Mouse (Mus musculus): Measurements from ENCODE around the gene Mto1. TPM values are rescaled to one million over a fixed set of nuclear protein-coding genes. Genes with fewer than 3 reads are reported as not detected.
A peak's percentile ranks its signal among the peaks of the same experiment; 100 is the strongest.

Gene Mto1
- polyA plus RNA-seq, 1 experiment from 2014 or later = 26.8 TPM

DNA sequence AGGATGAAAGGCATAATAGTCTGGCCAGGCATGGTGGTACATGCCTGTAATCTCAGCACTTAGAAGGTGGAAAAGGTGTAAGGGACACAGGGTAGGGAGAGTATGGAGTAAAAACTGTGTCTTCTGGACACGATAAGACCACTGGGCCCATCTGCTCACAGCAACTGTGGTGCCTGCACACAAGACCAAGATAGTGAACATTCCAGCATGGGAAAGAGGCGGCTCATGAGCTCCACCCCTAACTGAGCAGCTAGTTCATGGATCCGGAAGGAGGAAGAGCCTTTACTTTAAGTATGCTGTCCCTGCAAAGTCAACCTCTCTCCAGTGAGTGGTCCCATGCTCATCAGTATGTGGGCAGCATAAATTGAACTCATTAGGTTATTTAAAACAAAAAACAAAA is 56.7 kb downstream of the Mto1 start:
- no peaks in the 10 kb centered on the region for H3K36me3 ChIP-seq (ENCODE audit: control insufficient read depth, insufficient read depth, low read length)
- no peaks in the 10 kb centered on the region for H3K9me3 ChIP-seq (ENCODE audit: control insufficient read depth, low read length)
- no peak for ATAC-seq (replicated peaks; ENCODE audit: low FRiP score, low TSS enrichment, low read depth)
- DNase-seq (ENCODE audit: low spot score) = no peak
- no peak overlapping the region for H3K27ac ChIP-seq (ENCODE audit: low read depth)
- WGBS = 79% methylated on average over 3 of the region's 3 CpGs
- no peak overlapping the region for H3K4me2 ChIP-seq (ENCODE audit: low read length)
- H3K4me3 ChIP-seq (ENCODE audit: low read depth, low read length) = no peak overlapping the region
- no peaks in the 10 kb centered on the region for H3K27me3 ChIP-seq (replicated peaks; ENCODE audit: control insufficient read depth, insufficient read depth, low read length)
- H3K9ac ChIP-seq (ENCODE audit: low read length) = no peak overlapping the region
- 0 out of 2 replicates have a peak, but pooled peaks cover 9% of the 10 kb centered on the region for H3K4me1 ChIP-seq (replicated peaks; ENCODE audit: control insufficient read depth, insufficient read depth, low read length)

DNA sequence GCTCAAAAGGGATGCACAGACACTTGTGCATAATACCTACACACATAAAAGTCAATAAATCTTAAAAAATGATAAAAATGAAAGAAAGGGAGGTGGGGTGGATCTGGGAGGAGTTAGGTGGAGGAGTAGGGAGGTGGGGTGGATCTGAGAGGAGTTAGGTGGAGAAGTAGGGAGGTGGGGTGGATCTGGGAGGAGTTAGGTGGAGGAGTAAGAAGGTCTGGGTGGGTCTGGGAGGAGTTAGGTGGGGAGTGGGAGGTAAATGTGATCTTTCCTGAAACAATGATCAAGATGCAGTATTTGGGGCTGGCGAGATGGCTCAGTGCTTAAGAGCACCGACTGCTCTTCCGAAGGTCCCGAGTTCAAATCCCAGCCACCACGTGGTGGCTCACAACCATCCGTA is 57.2 kb downstream of the Mto1 start:
- no peak for ATAC-seq (replicated peaks; ENCODE audit: low FRiP score, low TSS enrichment, low read depth)
- Histone ChIP-seq H3K9ac (ENCODE audit: low read length) (no peak overlapping the region), H3K9me3 (ENCODE audit: control insufficient read depth, low read length) (no peaks in the 10 kb centered on the region), H3K36me3 (ENCODE audit: control insufficient read depth, insufficient read depth, low read length) (no peaks in the 10 kb centered on the region), H3K4me2 (ENCODE audit: low read length) (no peak overlapping the region), H3K4me1 (replicated peaks; ENCODE audit: control insufficient read depth, insufficient read depth, low read length) (0 out of 2 replicates have a peak, but pooled peaks cover 9% of the 10 kb centered on the region), H3K27ac (ENCODE audit: low read depth) (no peak overlapping the region), H3K27me3 (replicated peaks; ENCODE audit: control insufficient read depth, insufficient read depth, low read length) (no peaks in the 10 kb centered on the region), H3K4me3 (ENCODE audit: low read depth, low read length) (no peak overlapping the region)
- DNase-seq (ENCODE audit: low spot score) = no peak
- 90% methylated on average over 6 of the region's 6 CpGs for WGBS

DNA sequence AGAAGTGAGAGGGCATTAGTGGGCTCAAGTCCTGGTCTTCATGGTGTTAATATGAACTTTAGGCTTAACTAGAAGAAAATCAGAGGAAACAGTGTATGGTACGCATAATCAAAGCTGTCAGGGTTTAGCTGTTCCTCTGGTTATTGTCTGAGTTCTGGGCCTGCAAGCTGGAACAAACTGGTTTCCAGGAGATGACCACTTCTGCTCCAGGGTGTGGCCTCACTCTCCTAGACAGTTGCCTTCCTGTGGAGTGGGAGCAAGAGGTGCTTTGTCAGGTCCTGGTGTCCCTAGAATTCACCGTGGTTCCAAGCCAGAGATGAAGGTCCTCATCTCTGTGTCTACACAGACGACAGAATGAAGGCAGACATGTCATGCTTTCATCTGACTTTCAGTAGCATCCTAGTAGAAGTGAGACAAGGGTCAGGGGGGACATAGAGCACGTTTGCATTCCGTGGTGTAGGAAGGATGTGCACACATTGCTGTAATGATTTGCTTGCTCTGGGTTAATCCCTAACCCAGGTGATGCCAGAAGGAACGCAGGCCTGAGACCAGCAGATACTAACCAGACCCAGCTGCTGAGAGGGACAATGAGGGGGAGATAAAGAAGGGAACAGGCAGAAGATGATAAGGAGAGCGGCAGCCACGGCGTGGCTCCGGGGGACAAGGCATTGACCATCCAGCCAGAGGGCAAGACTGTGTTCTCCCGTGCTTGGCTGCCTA is 58.2 kb downstream of the Mto1 start:
- ATAC-seq (replicated peaks; ENCODE audit: low FRiP score, low TSS enrichment, low read depth) (peak; percentile 56; the same call in 1 of the 2 replicates), DNase-seq (ENCODE audit: low spot score) (no peak)
- H3K27me3 ChIP-seq (replicated peaks; ENCODE audit: control insufficient read depth, insufficient read depth, low read length) = no peaks in the 10 kb centered on the region
- H3K4me2 ChIP-seq (ENCODE audit: low read length) = no peak overlapping the region
- 0 out of 2 replicates have a peak, but pooled peaks cover 9% of the 10 kb centered on the region for H3K4me1 ChIP-seq (replicated peaks; ENCODE audit: control insufficient read depth, insufficient read depth, low read length)
- H3K36me3 ChIP-seq (ENCODE audit: control insufficient read depth, insufficient read depth, low read length) = no peaks in the 10 kb centered on the region
- 27% methylated on average over 11 of the region's 11 CpGs for WGBS
- H3K9me3 ChIP-seq (ENCODE audit: control insufficient read depth, low read length) = no peaks in the 10 kb centered on the region
- H3K4me3 ChIP-seq (ENCODE audit: low read depth, low read length) = no peak overlapping the region
- H3K9ac ChIP-seq (ENCODE audit: low read length) = no peak overlapping the region
- H3K27ac ChIP-seq (ENCODE audit: low read depth) = no peak overlapping the region

DNA sequence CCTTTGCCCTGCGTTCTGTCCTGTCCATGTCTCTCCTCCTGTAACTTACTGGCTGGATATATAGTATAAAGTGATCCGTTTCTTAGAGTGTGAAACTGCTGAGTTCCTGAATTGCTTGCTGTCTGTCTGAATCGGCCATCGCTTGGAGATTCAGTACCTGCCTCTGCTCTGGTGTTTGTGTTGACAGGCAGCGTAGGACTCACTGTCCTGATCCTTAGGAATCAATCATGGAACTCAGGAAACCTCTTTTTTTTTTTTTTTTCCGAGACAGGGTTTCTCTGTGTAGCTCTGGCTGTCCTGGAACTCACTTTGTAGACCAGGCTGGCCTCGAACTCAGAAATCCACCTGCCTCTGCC is 58.7 kb downstream of the Mto1 start:
- ATAC-seq (replicated peaks; ENCODE audit: low FRiP score, low TSS enrichment, low read depth) (no peak), DNase-seq (ENCODE audit: low spot score) (no peak)
- WGBS = 60% methylated on average over 7 of the region's 7 CpGs
- no peak overlapping the region for H3K27ac ChIP-seq (ENCODE audit: low read depth)
- H3K4me3 ChIP-seq (ENCODE audit: low read depth, low read length) = no peak overlapping the region
- no peak overlapping the region for H3K9ac ChIP-seq (ENCODE audit: low read length)
- H3K4me1 ChIP-seq (replicated peaks; ENCODE audit: control insufficient read depth, insufficient read depth, low read length) = 0 out of 2 replicates have a peak, but pooled peaks cover 9% of the 10 kb centered on the region
- no peaks in the 10 kb centered on the region for H3K36me3 ChIP-seq (ENCODE audit: control insufficient read depth, insufficient read depth, low read length)
- H3K9me3 ChIP-seq (ENCODE audit: control insufficient read depth, low read length) = no peaks in the 10 kb centered on the region
- no peak overlapping the region for H3K4me2 ChIP-seq (ENCODE audit: low read length)
- H3K27me3 ChIP-seq (replicated peaks; ENCODE audit: control insufficient read depth, insufficient read depth, low read length) = no peaks in the 10 kb centered on the region

DNA sequence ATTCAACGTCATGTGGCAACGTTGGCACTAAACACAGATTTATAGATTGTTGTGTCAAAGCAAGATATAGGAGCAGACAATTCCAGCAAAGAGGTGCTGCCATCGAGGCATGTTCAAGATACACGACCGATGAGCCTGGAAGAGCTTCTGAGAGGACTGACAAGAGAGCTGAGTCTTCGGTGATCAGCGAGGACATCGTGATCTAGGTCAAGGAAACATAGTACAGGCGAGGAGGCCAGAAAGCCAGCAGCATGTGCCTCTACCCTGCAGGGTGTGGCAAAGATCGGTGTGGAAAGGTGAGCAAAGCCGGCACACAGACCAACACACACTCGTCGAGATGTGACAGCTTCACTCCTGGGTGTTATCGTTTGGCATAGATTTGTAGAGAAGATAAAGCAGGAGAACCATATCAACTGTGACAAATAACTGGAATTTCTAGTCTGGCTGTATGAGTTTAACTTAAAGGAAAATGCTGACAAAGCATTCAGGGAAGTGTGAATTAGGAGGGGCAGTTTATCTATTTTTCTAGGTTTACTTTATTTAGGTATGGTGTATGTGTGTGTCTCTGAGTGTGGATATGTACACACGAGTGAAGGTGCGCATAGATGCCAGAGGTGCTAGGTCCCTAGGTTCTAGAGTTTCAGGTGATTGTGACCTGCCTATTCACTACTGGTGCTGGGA is 60.2 kb downstream of the Mto1 start:
- H3K9me3 ChIP-seq (ENCODE audit: control insufficient read depth, low read length) = no peaks in the 10 kb centered on the region
- H3K27ac ChIP-seq (ENCODE audit: low read depth) = no peak overlapping the region
- H3K9ac ChIP-seq (ENCODE audit: low read length) = no peak overlapping the region
- no peak overlapping the region for H3K4me2 ChIP-seq (ENCODE audit: low read length)
- ATAC-seq (replicated peaks; ENCODE audit: low FRiP score, low TSS enrichment, low read depth) (no peak), DNase-seq (ENCODE audit: low spot score) (no peak)
- no peaks in the 10 kb centered on the region for H3K36me3 ChIP-seq (ENCODE audit: control insufficient read depth, insufficient read depth, low read length)
- WGBS = 80% methylated on average over 16 of the region's 16 CpGs
- no peaks in the 10 kb centered on the region for H3K27me3 ChIP-seq (replicated peaks; ENCODE audit: control insufficient read depth, insufficient read depth, low read length)
- H3K4me1 ChIP-seq (replicated peaks; ENCODE audit: control insufficient read depth, insufficient read depth, low read length) = 0 out of 2 replicates have a peak, but pooled peaks cover 4% of the 10 kb centered on the region
- no peak overlapping the region for H3K4me3 ChIP-seq (ENCODE audit: low read depth, low read length)

DNA sequence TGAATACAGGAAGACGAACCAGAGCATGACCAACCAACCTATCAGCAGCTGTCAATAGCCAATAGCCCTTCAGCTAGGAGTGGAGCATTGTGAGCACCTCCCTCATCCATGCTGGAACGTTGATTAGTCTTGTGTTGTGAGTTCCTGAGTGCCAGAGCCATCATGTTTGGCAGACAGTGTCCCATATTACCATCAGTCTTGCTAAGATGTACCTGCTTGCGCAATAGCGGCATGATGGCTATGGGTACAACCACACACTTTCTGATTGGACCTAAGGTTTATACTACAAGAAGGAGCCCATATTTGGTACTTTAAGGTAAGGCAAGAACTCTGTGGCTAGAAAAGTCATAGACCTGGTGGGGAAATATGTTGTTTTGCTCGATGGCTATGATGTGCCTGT is 63.7 kb downstream of the Mto1 start:
- Histone ChIP-seq H3K36me3 (ENCODE audit: control insufficient read depth, insufficient read depth, low read length) (no peaks in the 10 kb centered on the region), H3K9ac (ENCODE audit: low read length) (no peak overlapping the region), H3K27ac (ENCODE audit: low read depth) (no peak overlapping the region), H3K27me3 (replicated peaks; ENCODE audit: control insufficient read depth, insufficient read depth, low read length) (no peaks in the 10 kb centered on the region), H3K9me3 (ENCODE audit: control insufficient read depth, low read length) (no peaks in the 10 kb centered on the region), H3K4me3 (ENCODE audit: low read depth, low read length) (no peak overlapping the region), H3K4me2 (ENCODE audit: low read length) (no peak overlapping the region), H3K4me1 (replicated peaks; ENCODE audit: control insufficient read depth, insufficient read depth, low read length) (no peaks in the 10 kb centered on the region)
- no peak for DNase-seq (ENCODE audit: low spot score)
- WGBS = 88% methylated on average over 5 of the region's 5 CpGs
- no peak for ATAC-seq (replicated peaks; ENCODE audit: low FRiP score, low TSS enrichment, low read depth)

DNA sequence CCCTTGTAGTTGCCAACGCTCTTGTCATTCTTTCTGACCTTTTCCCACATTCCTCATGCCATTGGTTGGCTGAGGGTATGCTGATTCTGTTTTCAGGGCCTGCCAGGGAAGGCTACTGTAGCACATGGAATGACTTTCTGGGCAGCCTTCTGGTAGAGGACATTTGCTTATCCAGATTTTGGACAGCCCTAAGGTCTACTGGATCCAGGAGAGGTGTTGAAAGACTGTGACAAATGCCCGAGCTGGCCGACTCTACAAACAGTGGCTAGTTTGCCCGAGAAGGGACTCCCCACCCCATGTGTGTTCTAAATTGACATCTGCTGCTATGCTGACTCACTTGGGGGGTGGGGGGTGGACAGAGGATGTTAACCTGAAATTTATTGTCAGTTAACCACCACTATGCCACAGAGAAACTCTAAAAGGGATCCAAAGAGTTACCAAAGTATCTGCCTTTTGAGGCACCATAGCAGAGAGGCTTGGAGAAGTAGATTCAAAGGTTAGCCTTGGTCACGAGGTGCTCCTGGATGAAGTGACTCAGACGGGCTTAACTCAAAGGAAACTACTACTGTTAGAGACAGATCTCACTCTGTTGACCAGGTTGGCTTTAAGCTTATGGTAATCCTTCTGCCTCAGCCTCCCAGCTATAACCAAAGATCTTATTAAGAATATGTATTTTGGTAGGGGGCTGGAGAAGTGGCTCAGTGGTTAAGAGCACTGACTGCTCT is 65.9 kb downstream of the Mto1 start:
- no peaks in the 10 kb centered on the region for H3K4me1 ChIP-seq (replicated peaks; ENCODE audit: control insufficient read depth, insufficient read depth, low read length)
- no peak overlapping the region for H3K27ac ChIP-seq (ENCODE audit: low read depth)
- H3K4me2 ChIP-seq (ENCODE audit: low read length) = no peak overlapping the region
- no peak for DNase-seq (ENCODE audit: low spot score)
- no peak for ATAC-seq (replicated peaks; ENCODE audit: low FRiP score, low TSS enrichment, low read depth)
- H3K4me3 ChIP-seq (ENCODE audit: low read depth, low read length) = no peak overlapping the region
- H3K36me3 ChIP-seq (ENCODE audit: control insufficient read depth, insufficient read depth, low read length) = no peaks in the 10 kb centered on the region
- no peaks in the 10 kb centered on the region for H3K9me3 ChIP-seq (ENCODE audit: control insufficient read depth, low read length)
- 66% methylated on average over 6 of the region's 6 CpGs for WGBS
- no peaks in the 10 kb centered on the region for H3K27me3 ChIP-seq (replicated peaks; ENCODE audit: control insufficient read depth, insufficient read depth, low read length)
- no peak overlapping the region for H3K9ac ChIP-seq (ENCODE audit: low read length)

DNA sequence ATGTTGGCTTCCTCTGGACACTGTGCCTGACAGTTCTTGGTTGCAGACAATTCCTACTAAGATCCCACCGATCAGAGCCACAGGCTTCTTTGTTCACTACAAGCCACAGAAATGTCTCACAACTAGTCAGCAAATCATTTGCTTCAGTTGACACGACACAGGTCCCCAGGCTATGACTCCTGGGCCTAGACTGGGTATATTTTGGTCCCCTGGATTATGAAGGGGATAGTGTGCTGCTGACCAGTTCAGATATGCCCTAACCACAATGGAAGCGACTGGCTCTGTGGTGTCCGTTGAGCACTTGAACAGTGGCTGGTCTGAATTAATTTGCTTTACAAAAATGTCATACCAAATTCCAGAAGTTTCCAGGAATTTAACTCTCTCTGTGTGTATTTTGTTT is 66.7 kb downstream of the Mto1 start:
- Histone ChIP-seq H3K27ac (ENCODE audit: low read depth) (no peak overlapping the region), H3K27me3 (replicated peaks; ENCODE audit: control insufficient read depth, insufficient read depth, low read length) (no peaks in the 10 kb centered on the region), H3K9ac (ENCODE audit: low read length) (no peak overlapping the region), H3K36me3 (ENCODE audit: control insufficient read depth, insufficient read depth, low read length) (no peaks in the 10 kb centered on the region), H3K9me3 (ENCODE audit: control insufficient read depth, low read length) (no peaks in the 10 kb centered on the region), H3K4me2 (ENCODE audit: low read length) (no peak overlapping the region), H3K4me3 (ENCODE audit: low read depth, low read length) (no peak overlapping the region), H3K4me1 (replicated peaks; ENCODE audit: control insufficient read depth, insufficient read depth, low read length) (no peaks in the 10 kb centered on the region; the same call in 1 of the 2 replicates)
- ATAC-seq (replicated peaks; ENCODE audit: low FRiP score, low TSS enrichment, low read depth) (no peak), DNase-seq (ENCODE audit: low spot score) (no peak)
- WGBS = 76% methylated on average over 4 of the region's 4 CpGs
